Mouse (Mus musculus): ENCODE data around the gene Eif3k.

DNA sequence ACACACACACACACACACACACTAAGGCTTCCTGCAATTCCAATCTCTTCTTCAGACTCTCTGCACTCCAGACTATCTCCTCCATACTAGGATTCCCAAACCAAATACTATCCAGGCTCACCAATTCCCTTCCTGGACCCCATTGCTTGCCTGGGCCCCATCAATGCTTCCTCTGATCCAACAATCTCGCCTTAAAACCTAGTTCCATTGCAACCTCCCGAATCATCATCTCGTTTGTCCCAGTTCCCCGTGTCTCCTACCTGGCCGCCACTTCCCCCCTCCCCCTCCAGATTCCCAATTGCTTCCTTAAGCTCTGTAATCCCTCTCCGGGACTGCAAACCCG lies 20.1 kb downstream of the Eif3k start:
- TF ChIP-seq CTCF (IDR thresholded peaks at IDR 0.05; ENCODE audit: low read depth) (no peak), EP300 (IDR thresholded peaks at IDR 0.05; ENCODE audit: low read depth) (no peak)

All from liver, postnatal 0 days (tissue).